Comparison of ENCODE assay signal across 8 mouse cellular contexts in genomic region chr19:3586540-3586939, GRCm38 (mm10). TPM values are rescaled to one million over a fixed set of nuclear protein-coding genes. Genes with fewer than 3 reads are reported as not detected.
DNase-seq lines count a peak whose midpoint lies in the region; ATAC-seq and TF ChIP-seq lines count a peak whose summit lies in the region.
"Had no signal": no experiment of that assay in that cellular context is flagged by ENCODE, and none has a peak within 500 bp of the region (broad histone marks: within the 10 kb centered on the region; RNA-seq: fewer than 3 reads in every experiment).

No protein-coding gene starts in this region.

- no peaks in the 10 kb centered on the region for H3K27me3 ChIP-seq in midbrain, embryonic 11.5 days (ENCODE audit: control insufficient read depth, insufficient read depth, low read length)
- H3K27me3 ChIP-seq in midbrain, embryonic 15.5 days (replicated peaks) = no peaks in the 10 kb centered on the region
- H3K27me3 ChIP-seq in lung, embryonic 16.5 days (ENCODE audit: control insufficient read depth, insufficient read depth, low read depth, low read length) = no peaks in the 10 kb centered on the region
- H3K27me3 ChIP-seq in spleen, adult 2 months (ENCODE audit: control insufficient read depth, insufficient read depth, low read length) = no peaks in the 10 kb centered on the region
- H3K27me3 ChIP-seq: neural tube, embryonic 12.5 days had no signal

- peak; percentile 68; the same call in 1 of the 2 replicates for TF ChIP-seq CTCF in spleen, adult 2 months (IDR thresholded peaks at IDR 0.05; ENCODE audit: extremely low read depth, insufficient read depth, insufficient read length, insufficient replicate concordance)

- no peaks in the 10 kb centered on the region for H3K4me1 ChIP-seq in midbrain, embryonic 11.5 days (ENCODE audit: control insufficient read depth, insufficient read depth, low read length)
- no peaks in the 10 kb centered on the region; the same call in 1 of the 2 replicates for H3K4me1 ChIP-seq in midbrain, embryonic 15.5 days
- H3K4me1 ChIP-seq in lung, embryonic 16.5 days (replicated peaks; ENCODE audit: control insufficient read depth, insufficient read depth, low read length) = no peaks in the 10 kb centered on the region
- no peaks in the 10 kb centered on the region for H3K4me1 ChIP-seq in spleen, adult 2 months (ENCODE audit: control insufficient read depth, insufficient read depth, insufficient read length)
- H3K4me1 ChIP-seq: neural tube, embryonic 12.5 days had no signal

- H3K4me2 ChIP-seq in midbrain, embryonic 11.5 days = no peak overlapping the region
- no peak overlapping the region for H3K4me2 ChIP-seq in midbrain, embryonic 15.5 days
- H3K4me2 ChIP-seq in lung, embryonic 16.5 days (ENCODE audit: low read depth, low read length) = no peak overlapping the region
- H3K4me2 ChIP-seq: neural tube, embryonic 12.5 days had no signal

- ATAC-seq in midbrain, embryonic 11.5 days (ENCODE audit: low FRiP score) = no peak
- ATAC-seq in midbrain, embryonic 15.5 days (replicated peaks) = no peak
- peak; percentile 39; the same call in 1 of the 2 replicates for ATAC-seq in lung, embryonic 16.5 days (ENCODE audit: low read depth)

- no peak overlapping the region for H3K9ac ChIP-seq in midbrain, embryonic 11.5 days (ENCODE audit: low read length)
- no peak overlapping the region for H3K9ac ChIP-seq in midbrain, embryonic 15.5 days
- no peak overlapping the region for H3K9ac ChIP-seq in lung, embryonic 16.5 days (ENCODE audit: low read length)
- H3K9ac ChIP-seq: neural tube, embryonic 12.5 days had no signal

- no peak overlapping the region for H3K27ac ChIP-seq in midbrain, embryonic 11.5 days (ENCODE audit: low read depth, low read length)
- no peak overlapping the region for H3K27ac ChIP-seq in midbrain, embryonic 15.5 days
- H3K27ac ChIP-seq in lung, embryonic 16.5 days (ENCODE audit: low read length) = no peak overlapping the region
- H3K27ac ChIP-seq in spleen, adult 2 months (ENCODE audit: insufficient read depth, low read length) = no peak overlapping the region
- H3K27ac ChIP-seq: neural tube, embryonic 12.5 days had no signal

- H3K36me3 ChIP-seq in midbrain, embryonic 11.5 days (ENCODE audit: control insufficient read depth, insufficient read depth, low read length) = peaks cover 6% of the 10 kb centered on the region
- H3K36me3 ChIP-seq in midbrain, embryonic 15.5 days (replicated peaks) = no peaks in the 10 kb centered on the region; the same call in 1 of the 2 replicates
- peaks cover 52% of the 10 kb centered on the region for H3K36me3 ChIP-seq in lung, embryonic 16.5 days (ENCODE audit: control insufficient read depth, insufficient read depth, low read length)
- H3K36me3 ChIP-seq in spleen, adult 2 months (ENCODE audit: control insufficient read depth, insufficient read depth, low read length) = no peaks in the 10 kb centered on the region

- no peak overlapping the region for H3K4me3 ChIP-seq in midbrain, embryonic 11.5 days (ENCODE audit: low read depth, low read length)
- H3K4me3 ChIP-seq in midbrain, embryonic 15.5 days = no peak overlapping the region
- no peak overlapping the region for H3K4me3 ChIP-seq in lung, embryonic 16.5 days (ENCODE audit: low read length)
- no peak overlapping the region for H3K4me3 ChIP-seq in spleen, adult 2 months (ENCODE audit: extremely low read depth, insufficient read depth, insufficient read length)
- H3K4me3 ChIP-seq: neural tube, embryonic 12.5 days had no signal

- DNase-seq in midbrain, embryonic 11.5 days (ENCODE audit: low spot score, missing footprints) = peak; percentile 91
- peak; percentile 87 for DNase-seq in ZHBTc4 (ENCODE audit: low read depth, low spot score)
- DNase-seq in embryo, embryonic 11 days = peak; percentile 54
- peak; percentile 51 for DNase-seq in kidney, postnatal 14 days
- DNase-seq in spleen, adult 2 months (ENCODE audit: low read depth in 1 of 2, low spot score in 2 of 2) = peak in 1 of 2 experiments; percentile 29

- H3K9me3 ChIP-seq in midbrain, embryonic 11.5 days (ENCODE audit: control insufficient read depth, low read length) = no peaks in the 10 kb centered on the region
- no peaks in the 10 kb centered on the region for H3K9me3 ChIP-seq in midbrain, embryonic 15.5 days
- H3K9me3 ChIP-seq in lung, embryonic 16.5 days (ENCODE audit: control insufficient read depth, low read length) = no peaks in the 10 kb centered on the region
- H3K9me3 ChIP-seq: neural tube, embryonic 12.5 days had no signal

- WGBS in midbrain, embryonic 11.5 days = 44% methylated on average over 1 of the region's 1 CpGs
- 35% methylated on average over 1 of the region's 1 CpGs for whole genome bisulfite sequencing in midbrain, embryonic 15.5 days
- 31% methylated on average over 1 of the region's 1 CpGs for whole genome bisulfite sequencing in lung, embryonic 16.5 days
- 54% methylated on average over 1 of the region's 1 CpGs for WGBS in spleen, adult 2 months

- no peak for TF ChIP-seq POLR2A in spleen, adult 2 months (IDR thresholded peaks at IDR 0.05; ENCODE audit: low read depth, low read length)

RNA-seq across cellular contexts. Expression of gene Ppp6r3, which starts 11.0 kb away (rescaled TPM):
- 81.8 and 84.2 TPM in 2 replicates for polyA plus RNA-seq in midbrain, embryonic 11.5 days (2014; fragmentation: Nextera tagmentation; extraction: Ambion mirVana)
- polyA plus RNA-seq in midbrain, embryonic 15.5 days (2015; fragmentation: Nextera tagmentation; extraction: Ambion mirVana) = 55.7 and 65.4 TPM in 2 replicates
- 65.0 and 66.2 TPM in 2 replicates for polyA plus RNA-seq in lung, embryonic 16.5 days (2015; fragmentation: Nextera tagmentation; extraction: Ambion mirVana)
- 34.0 and 34.4 TPM in 2 replicates for polyA plus RNA-seq in spleen, adult 2 months (2012; rRNA removed)
